Mouse (Mus musculus) MEL (cell line): ENCODE data around the gene Amh. TPM values are rescaled to one million over a fixed set of nuclear protein-coding genes. Genes with fewer than 3 reads are reported as not detected.

Source experiments
- DNase-seq: peaks from one replicate; pipeline ENCODE4 v3.0.0; 2011; ENCODE audit warnings: low read depth, low spot score
- H3K27ac ChIP-seq: 2 replicates; pipeline ENCODE4 v1.5.1; 2012; ENCODE audit warnings: low read depth, mild to moderate bottlenecking, control low read depth, low read length, moderate library complexity; ENCODE audit not compliant: control insufficient read depth
- H3K27me3 ChIP-seq, 2 experiments: fragments of 150-350 bp in 1 of 2; sonication (generic) in 1 of 2; 2 replicates each; pipeline ENCODE4 v1.6.1; 2012; ENCODE audit warnings: low read length in 2 of 2, mild to moderate bottlenecking in 2 of 2, improper control_type of control experiment in 1 of 2, moderate library complexity in 1 of 2; ENCODE audit not compliant: insufficient read depth in 2 of 2, control insufficient read depth in 1 of 2
- H3K36me3 ChIP-seq, 2 experiments: 2 replicates each; pipeline ENCODE4 v1.6.1; 2012 to 2014; ENCODE audit warnings: low read length in 2 of 2, improper control_type of control experiment in 1 of 2, inconsistent platforms in 1 of 2, mild to moderate bottlenecking in 1 of 2; ENCODE audit not compliant: insufficient read depth in 2 of 2, control insufficient read depth in 1 of 2
- H3K4me1 ChIP-seq, 2 experiments: fragments of 150-350 bp in 1 of 2; sonication (generic) in 1 of 2; 2 replicates each; pipeline ENCODE4 v1.6.1; 2012; ENCODE audit warnings: low read length in 2 of 2, improper control_type of control experiment in 1 of 2, mild to moderate bottlenecking in 1 of 2; ENCODE audit not compliant: insufficient read depth in 2 of 2, control insufficient read depth in 1 of 2
- H3K4me3 ChIP-seq, 2 experiments: fragments of 150-350 bp in 1 of 2; sonication (generic) in 1 of 2; 2 replicates each; pipeline ENCODE4 v1.5.1; 2012; ENCODE audit warnings: low read depth in 2 of 2, low read length in 2 of 2, mild to moderate bottlenecking in 2 of 2, moderate library complexity in 2 of 2, control low read depth in 1 of 2, improper control_type of control experiment in 1 of 2; ENCODE audit not compliant: control insufficient read depth in 1 of 2, insufficient read depth in 1 of 2
- H3K79me2 ChIP-seq: 2 replicates; pipeline ENCODE4 v1.6.1; 2012; ENCODE audit warnings: mild to moderate bottlenecking, low read length, moderate library complexity; ENCODE audit not compliant: control insufficient read depth, poor library complexity, insufficient read depth
- H3K9ac ChIP-seq: 2 replicates; pipeline ENCODE4 v1.6.1; 2012; ENCODE audit warnings: low read depth, mild to moderate bottlenecking, control low read depth, low read length, moderate library complexity; ENCODE audit not compliant: control insufficient read depth, poor library complexity, severe bottlenecking
- H3K9me3 ChIP-seq: fragments of 150-350 bp; sonication (generic); replicated peaks from 2 replicates; pipeline ENCODE4 v1.6.1; 2012; ENCODE audit warnings: mild to moderate bottlenecking, low read length, improper control_type of control experiment, moderate library complexity; ENCODE audit not compliant: insufficient read depth
- BHLHE40 ChIP-seq: IDR thresholded peaks from 2 replicates; pipeline ENCODE4 v1.6.1; 2012; ENCODE audit warnings: low read depth, mild to moderate bottlenecking, inconsistent platforms, low read length, improper control_type of control experiment, borderline replicate concordance
- CHD1 ChIP-seq: IDR thresholded peaks from 2 replicates; pipeline ENCODE4 v1.6.1; 2012; ENCODE audit warnings: low read depth, mild to moderate bottlenecking, inconsistent platforms, low read length, improper control_type of control experiment
- CTCF ChIP-seq, 3 experiments: IDR thresholded peaks in 2 of 3; conservative IDR thresholded peaks in 1 of 3; 2 replicates each; pipeline ENCODE4 v1.5.1; 2011 to 2012; ENCODE audit warnings: low read length in 3 of 3, low read depth in 2 of 3, mild to moderate bottlenecking in 2 of 3, improper control_type of control experiment in 1 of 3, inconsistent platforms in 1 of 3, mixed read lengths in 1 of 3, moderate library complexity in 1 of 3; ENCODE audit not compliant: control insufficient read depth in 1 of 3, insufficient read depth in 1 of 3, poor library complexity in 1 of 3, severe bottlenecking in 1 of 3
- E2F4 ChIP-seq: IDR thresholded peaks from 2 replicates; pipeline ENCODE4 v1.6.1; 2011; ENCODE audit warnings: low read depth, low read length, improper control_type of control experiment, borderline replicate concordance
- EP300 ChIP-seq, 2 experiments: IDR thresholded peaks; 2 replicates each; pipeline ENCODE4 v1.6.1; 2011; ENCODE audit warnings: improper control_type of control experiment in 2 of 2, low read length in 2 of 2, low read depth in 1 of 2, mild to moderate bottlenecking in 1 of 2
- GABPA ChIP-seq: IDR thresholded peaks from 2 replicates; pipeline ENCODE4 v1.6.1; 2012; ENCODE audit warnings: low read depth, mild to moderate bottlenecking, inconsistent platforms, low read length, improper control_type of control experiment, moderate library complexity
- GATA1 ChIP-seq: IDR thresholded peaks from 2 replicates; pipeline ENCODE4 v1.6.1; 2011; ENCODE audit warnings: low read depth, low read length, improper control_type of control experiment
- HCFC1 ChIP-seq: IDR thresholded peaks from 2 replicates; pipeline ENCODE4 v1.6.1; 2012; ENCODE audit warnings: low read depth, mild to moderate bottlenecking, inconsistent platforms, low read length, improper control_type of control experiment, moderate library complexity
- JUND ChIP-seq: IDR thresholded peaks from 2 replicates; pipeline ENCODE4 v1.6.1; 2011; ENCODE audit warnings: low read depth, mild to moderate bottlenecking, improper control_type of control experiment, low read length
- KAT2A ChIP-seq: conservative IDR thresholded peaks from 2 replicates; pipeline ENCODE4 v1.6.1; 2012; ENCODE audit warnings: low read depth, low read length, improper control_type of control experiment, inconsistent platforms
- MAFK ChIP-seq: IDR thresholded peaks from 2 replicates; pipeline ENCODE4 v1.6.1; 2011; ENCODE audit warnings: low read depth, mild to moderate bottlenecking, low read length, improper control_type of control experiment, borderline replicate concordance
- MAX ChIP-seq: IDR thresholded peaks from 2 replicates; pipeline ENCODE4 v1.6.1; 2011; ENCODE audit warnings: low read length, improper control_type of control experiment
- MEF2A ChIP-seq: IDR thresholded peaks from 2 replicates; pipeline ENCODE4 v1.6.1; 2014; ENCODE audit warnings: low read depth, mild to moderate bottlenecking, inconsistent platforms, low read length, improper control_type of control experiment; ENCODE audit not compliant: poor library complexity, insufficient replicate concordance, severe bottlenecking; ENCODE audit errors: extremely low read depth
- MXI1 ChIP-seq: IDR thresholded peaks from 2 replicates; pipeline ENCODE4 v1.6.1; 2011; ENCODE audit warnings: mild to moderate bottlenecking, low read depth, low read length, improper control_type of control experiment
- MYB ChIP-seq: IDR thresholded peaks from 2 replicates; pipeline ENCODE4 v1.6.1; 2011; ENCODE audit warnings: mild to moderate bottlenecking, low read depth, low read length, improper control_type of control experiment
- NELFE ChIP-seq: IDR thresholded peaks from 2 replicates; pipeline ENCODE4 v1.6.1; 2011; ENCODE audit warnings: low read depth, low read length, improper control_type of control experiment
- NRF1 ChIP-seq: IDR thresholded peaks from 2 replicates; pipeline ENCODE4 v1.6.1; 2014; ENCODE audit warnings: low read depth, mild to moderate bottlenecking, inconsistent platforms, low read length, improper control_type of control experiment, moderate library complexity; ENCODE audit not compliant: poor library complexity, insufficient read depth, severe bottlenecking
- POLR2A ChIP-seq, 2 experiments: IDR thresholded peaks; 2 replicates each; pipeline ENCODE4 v1.6.1; 2011 to 2012; ENCODE audit warnings: low read length in 2 of 2, mild to moderate bottlenecking in 2 of 2, control low read depth in 1 of 2, improper control_type of control experiment in 1 of 2, low read depth in 1 of 2, moderate library complexity in 1 of 2; ENCODE audit not compliant: control insufficient read depth in 1 of 2, insufficient read depth in 1 of 2, poor library complexity in 1 of 2
- POLR2AphosphoS2 ChIP-seq: IDR thresholded peaks from 2 replicates; pipeline ENCODE4 v1.6.1; 2011; ENCODE audit warnings: low read length, improper control_type of control experiment
- POLR2AphosphoS5 ChIP-seq: IDR thresholded peaks from 2 replicates; pipeline ENCODE4 v1.6.1; 2012; ENCODE audit warnings: low read depth, borderline replicate concordance, mild to moderate bottlenecking, inconsistent platforms, low read length, moderate library complexity, mixed read lengths
- SIN3A ChIP-seq: IDR thresholded peaks from 2 replicates; pipeline ENCODE4 v1.6.1; 2012; ENCODE audit warnings: low read length, improper control_type of control experiment, inconsistent platforms
- TAL1 ChIP-seq: IDR thresholded peaks from 2 replicates; pipeline ENCODE4 v1.6.1; 2012; ENCODE audit warnings: mild to moderate bottlenecking, inconsistent platforms, low read length, moderate library complexity, mixed read lengths
- TBP ChIP-seq: IDR thresholded peaks from 2 replicates; pipeline ENCODE4 v1.8.0; 2011; ENCODE audit warnings: low read depth, low read length, improper control_type of control experiment
- TCF12 ChIP-seq: IDR thresholded peaks from 2 replicates; pipeline ENCODE4 v1.6.1; 2014; ENCODE audit warnings: low read depth, mild to moderate bottlenecking, inconsistent platforms, low read length, improper control_type of control experiment, moderate library complexity
- UBTF ChIP-seq: IDR thresholded peaks from 2 replicates; pipeline ENCODE4 v1.6.1; 2012; ENCODE audit warnings: low read depth, mild to moderate bottlenecking, inconsistent platforms, low read length, improper control_type of control experiment, moderate library complexity, borderline replicate concordance; ENCODE audit not compliant: insufficient read depth
- ZC3H11A ChIP-seq: IDR thresholded peaks from 2 replicates; pipeline ENCODE4 v1.6.1; 2012; ENCODE audit warnings: low read depth, mild to moderate bottlenecking, inconsistent platforms, low read length, improper control_type of control experiment
- ZKSCAN1 ChIP-seq: IDR thresholded peaks from 2 replicates; pipeline ENCODE4 v1.6.1; 2012; ENCODE audit warnings: low read depth, mild to moderate bottlenecking, inconsistent platforms, low read length, improper control_type of control experiment, moderate library complexity
- ZMIZ1 ChIP-seq: IDR thresholded peaks from 2 replicates; pipeline ENCODE4 v1.6.1; 2012; ENCODE audit warnings: low read depth, mild to moderate bottlenecking, inconsistent platforms, low read length, improper control_type of control experiment, moderate library complexity
- polyA plus RNA-seq, 2 experiments: library from polyadenylated mRNA; stranded (reverse) in 1 of 2; unstranded in 1 of 2; fragments of >175 nt in 1 of 2; fragments of >200 nt in 1 of 2; gene quantifications; 2 replicates each; pipeline versions ENCODE4 v1.2.1 to v1.2.4; 2012; ENCODE audit warnings: low replicate concordance in 2 of 2, low read depth in 1 of 2; ENCODE audit not compliant: insufficient read length in 2 of 2, insufficient read depth in 1 of 2, missing spikeins in 1 of 2
- total RNA-seq: library from RNA; depleted of rRNA; stranded (reverse); fragments of 300-350 nt; gene quantifications from 2 replicates; pipeline ENCODE4 v1.2.3, GENCODE M21; 2012

The Amh gene
- total and polyA plus RNA-seq, 3 experiments, result 0.42 to 1.1 TPM; not detected in 1

DNA sequence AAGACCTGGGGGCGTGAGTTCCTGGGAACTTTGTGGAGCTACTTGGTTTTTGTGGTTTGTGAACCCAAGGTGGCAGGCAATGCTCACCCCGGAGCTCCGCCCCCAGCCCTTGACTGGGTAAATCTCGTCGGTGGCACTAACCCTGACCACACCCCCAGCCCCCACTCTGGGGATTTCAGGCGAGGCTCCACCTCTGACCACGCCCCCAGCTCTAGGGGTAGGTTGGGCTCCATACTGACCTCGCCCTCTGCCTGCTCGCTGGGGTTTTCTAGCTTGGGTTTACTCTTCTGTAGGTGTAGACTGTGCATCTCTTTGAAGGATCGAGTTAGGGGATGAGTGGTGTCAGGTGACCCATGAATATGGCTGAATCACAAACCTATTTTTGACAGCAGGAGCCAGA, 43.5 kb downstream of the Amh start:
- Histone ChIP-seq H3K79me2 (peaks cover 4% of the 10 kb centered on the region; the same call in 1 of the 2 replicates), H3K4me1 (peaks cover 0 to 9% of the 10 kb centered on the region in 2 experiments; a peak in 2 of 4 replicates), H3K36me3 (no peaks in the 10 kb centered on the region), H3K9ac (no peak overlapping the region), H3K27ac (no peak overlapping the region), H3K4me3 (no peak overlapping the region), H3K9me3 (no peaks in the 10 kb centered on the region), H3K27me3 (no peaks in the 10 kb centered on the region)
- TF ChIP-seq GATA1, result no peak
- TF ChIP-seq ZC3H11A, result no peak
- no peak for TF ChIP-seq POLR2AphosphoS5
- no peak for TF ChIP-seq NRF1
- no peak for TF ChIP-seq MEF2A
- TF ChIP-seq NELFE, result no peak
- TF ChIP-seq HCFC1, result no peak
- TF ChIP-seq TCF12, result no peak
- no peak for TF ChIP-seq MXI1
- no peak for TF ChIP-seq SIN3A
- TF ChIP-seq TBP, result no peak
- no peak for TF ChIP-seq EP300 (IDR thresholded peaks at IDR 0.05; ENCODE audit: low read depth in 1 of 2, low read length in 2 of 2)
- TF ChIP-seq POLR2AphosphoS2, result no peak
- TF ChIP-seq CHD1, result no peak
- peak; percentile 89 for DNase-seq

DNA sequence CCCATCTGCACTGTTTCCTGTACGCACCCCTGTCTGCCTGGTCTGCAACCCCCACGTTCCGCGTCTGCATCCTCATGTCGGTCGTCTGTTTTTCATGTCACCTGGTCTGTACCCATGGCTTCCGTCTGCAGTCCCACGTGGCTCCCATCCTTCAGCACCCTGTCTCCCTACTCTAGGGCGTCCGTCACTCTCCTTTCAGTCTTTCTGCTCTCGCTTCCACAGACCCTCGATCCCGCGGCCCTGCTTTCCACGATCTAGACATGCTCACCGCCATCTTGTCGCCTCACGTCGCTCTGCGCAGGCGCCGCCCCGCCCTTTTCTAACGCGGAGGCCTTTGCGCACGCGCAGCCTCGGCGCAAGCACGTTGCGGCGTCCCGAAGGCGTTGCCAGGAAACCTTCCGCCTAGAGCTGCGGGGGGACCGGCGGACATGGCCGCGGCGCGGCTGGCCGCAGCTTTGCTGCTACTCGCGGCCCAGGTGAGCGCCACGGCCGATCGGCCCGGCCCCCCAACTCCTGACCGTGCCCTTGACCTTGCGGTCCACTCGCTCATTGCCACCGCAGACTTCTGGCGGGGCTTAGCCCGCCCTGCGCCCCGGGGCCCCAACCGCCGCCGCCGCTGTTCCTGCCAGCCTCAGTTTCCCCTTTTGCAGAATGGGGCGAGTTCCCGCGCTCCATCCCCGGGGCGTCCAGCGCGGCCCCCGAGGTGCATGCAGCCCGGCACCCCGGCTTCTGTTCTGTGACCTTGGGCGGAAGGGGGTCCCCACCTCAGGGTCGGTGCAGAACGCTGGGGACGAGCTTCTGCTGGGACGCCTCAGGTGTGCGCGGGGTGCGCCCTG, 50.1 kb downstream of the Amh start, which contains the start of the genes Lsm7 and Sppl2b:
Lsm7 (minus strand) TSS at position 297 of the 836 bp plus-strand sequence.
Sppl2b (plus strand) TSS at position 363 of the 836 bp plus-strand sequence.
- peak; percentile 97 for DNase-seq
- Histone ChIP-seq H3K9ac (peak within 1 kb of the TSS; percentile 98), H3K4me3 (peak within 1 kb of the TSS; percentile 90 to 98), H3K79me2 (peaks cover 64% of the 10 kb centered on the region), H3K36me3 (peaks cover 2 to 31% of the 10 kb centered on the region in 2 experiments; a peak in 2 of 4 replicates), H3K4me1 (peaks cover 19 to 43% of the 10 kb centered on the region in 2 experiments), H3K27me3 (no peaks in the 10 kb centered on the region), H3K9me3 (no peaks in the 10 kb centered on the region), H3K27ac (peak within 1 kb of the TSS; percentile 84)
- TF ChIP-seq UBTF (no peak), TAL1 (no peak), GABPA (no peak), CTCF (IDR thresholded peaks at IDR 0.05 in 2 of 3, conservative IDR thresholded peaks at IDR 0.05 in 1 of 3; ENCODE audit: control insufficient read depth in 1 of 3, insufficient read depth in 1 of 3, low read depth in 2 of 3, low read length in 3 of 3, poor library complexity in 1 of 3, severe bottlenecking in 1 of 3) (no peak), MEF2A (no peak), JUND (no peak), TCF12 (peak; percentile 47; the same call in 1 of the 2 replicates), KAT2A (no peak; the same call in 1 of the 2 replicates), TBP (peak; percentile 67; the same call in 1 of the 2 replicates), NRF1 (peak; percentile 99), E2F4 (no peak), BHLHE40 (no peak), POLR2A (IDR thresholded peaks at IDR 0.05; ENCODE audit: control insufficient read depth in 1 of 2, insufficient read depth in 1 of 2, low read depth in 1 of 2, low read length in 2 of 2, poor library complexity in 1 of 2) (peak; percentile 86 to 91), MAFK (no peak), ZMIZ1 (peak; percentile 88), MAX (peak; percentile 86), MXI1 (peak; percentile 97), ZKSCAN1 (no peak), NELFE (peak; percentile 95), ZC3H11A (no peak), MYB (no peak)
